Mouse (Mus musculus) small intestine, adult 10 weeks (tissue): ENCODE results near the gene Cutc. TPM values are rescaled to one million over a fixed set of nuclear protein-coding genes. Genes with fewer than 3 reads are reported as not detected.

Experiments
- polyA plus RNA-seq: library from polyadenylated mRNA; stranded (reverse); fragments of 350-450 nt; fragmentation: Illumina TruSeq; extraction: RNeasy Lipid Tissue Mini Kit (QIAGEN cat#74804); gene quantifications from one replicate; pipeline ENCODE4 v1.2.3, GENCODE M21; 2014; ENCODE audit warnings: low replicate concordance

Cutc gene
- polyA plus RNA-seq: 41.2 TPM

DNA sequence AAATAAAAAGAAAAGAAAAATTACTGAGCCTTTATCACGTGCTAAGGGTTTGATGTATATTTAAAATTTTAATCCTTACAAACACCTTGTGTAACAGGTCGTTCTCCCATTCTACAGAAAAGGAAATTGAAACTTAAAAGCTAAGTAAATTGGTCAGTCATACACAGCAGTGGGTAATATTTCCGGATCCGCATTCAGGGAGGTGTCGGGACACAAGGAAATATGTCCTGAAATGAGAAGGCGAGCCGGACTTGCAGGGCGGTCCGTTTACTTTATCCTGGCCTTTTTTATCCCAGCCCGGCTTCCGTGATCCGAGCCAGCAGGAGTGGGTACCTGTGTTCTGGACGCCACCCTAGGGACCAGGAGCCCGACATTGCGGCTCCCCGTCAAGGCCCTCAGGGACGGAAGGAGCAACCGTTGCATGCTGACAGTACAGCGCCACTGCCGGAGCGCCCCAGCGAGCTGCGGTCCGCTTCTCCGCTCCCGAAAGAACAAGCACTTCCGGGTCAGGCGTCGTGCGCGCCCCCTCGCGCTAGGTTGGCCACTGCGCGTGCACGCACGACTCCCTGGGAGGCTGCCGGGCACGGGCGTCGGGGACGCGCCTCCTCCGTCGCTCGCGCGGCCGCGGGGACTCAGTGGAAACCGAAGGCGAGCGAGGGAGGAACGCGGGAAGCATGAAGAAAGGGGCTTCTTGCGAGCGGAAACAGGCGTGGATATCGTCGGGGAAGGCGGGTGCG lies at the start of gene Cutc, which contains the start of gene Cox15:
Gene Cutc (plus strand): TSS at position 508 of the 737 bp plus-strand sequence.
Gene Cox15 (minus strand): TSS at position 512 of the 737 bp plus-strand sequence.

DNA sequence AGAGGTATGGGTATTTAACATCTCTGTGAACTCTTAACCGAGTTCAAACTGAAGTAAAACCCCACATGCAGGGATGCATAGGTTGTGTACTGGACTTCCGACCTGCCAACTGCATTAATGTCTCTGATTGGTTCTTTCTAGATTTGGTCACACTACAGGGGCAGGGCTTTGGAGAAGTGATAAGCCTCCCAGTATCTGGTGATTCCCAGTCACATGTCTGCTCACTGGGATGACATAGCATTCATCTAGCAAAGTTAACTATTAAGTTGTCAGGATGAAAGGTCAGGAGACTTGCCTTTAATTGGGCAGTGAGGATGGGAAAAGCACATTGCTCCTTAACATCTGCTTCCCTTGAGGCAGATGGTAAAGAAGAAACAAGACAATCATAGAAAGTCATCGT lies 29.2 kb downstream of the Cutc start, which contains the start of gene Abcc2:
Gene Abcc2 (plus strand): TSS at position 213 of the 400 bp plus-strand sequence.

Other genes starting within 250 kb of the Cutc start
- gene Got1, start 228.4 kb upstream of the Cutc start, polyA plus RNA-seq: 10.1 TPM
- gene Nkx2-3, start 140.7 kb upstream of the Cutc start, polyA plus RNA-seq: 1.5 TPM
- 5.6 TPM for gene Slc25a28, start 78.1 kb upstream of the Cutc start, polyA plus RNA-seq
- gene Entpd7, start 63.3 kb upstream of the Cutc start, polyA plus RNA-seq: 42.5 TPM
- gene Cox15, start within 50 bp of the Cutc start, polyA plus RNA-seq: 10.7 TPM
- 982 TPM for gene Abcc2, start 29.2 kb downstream of the Cutc start, polyA plus RNA-seq
- gene Dnmbp, start 187.2 kb downstream of the Cutc start, polyA plus RNA-seq: 14.3 TPM
- not detected for gene Cpn1, start 233.6 kb downstream of the Cutc start, polyA plus RNA-seq